Mouse (Mus musculus) forebrain, embryonic 11.5 days (tissue): Measurements from ENCODE around the gene Slc35f1. TPM values are rescaled to one million over a fixed set of nuclear protein-coding genes. Genes with fewer than 3 reads are reported as not detected.

Experiments
- ATAC-seq: fragments of 200-750 bp; cut with Nextera tagmentation; replicated peaks from 2 replicates; pipeline ENCODE4 v1.8.0; 2017; ENCODE audit warnings: moderate TSS enrichment; ENCODE audit not compliant: low FRiP score
- DNase-seq: peaks from one replicate; pipeline ENCODE4 v3.0.0-alpha.2; 2017; ENCODE audit warnings: low spot score
- H3K27ac ChIP-seq: fragments of 300-500 bp; sonication (generic); 2 replicates; pipeline ENCODE4 v1.5.1; 2014; ENCODE audit warnings: low read depth, low read length
- H3K27me3 ChIP-seq: fragments of 300-500 bp; sonication (generic); 2 replicates; pipeline ENCODE4 v1.6.1; 2014; ENCODE audit warnings: mild to moderate bottlenecking, low read length, mixed read lengths; ENCODE audit not compliant: control insufficient read depth, insufficient read depth
- H3K36me3 ChIP-seq: fragments of 300-500 bp; sonication (generic); 2 replicates; pipeline ENCODE4 v1.6.1; 2014; ENCODE audit warnings: mild to moderate bottlenecking, low read length, moderate library complexity, mixed read lengths; ENCODE audit not compliant: control insufficient read depth, insufficient read depth
- H3K4me1 ChIP-seq: fragments of 300-500 bp; sonication (generic); replicated peaks from 2 replicates; pipeline ENCODE4 v1.6.1; 2014; ENCODE audit warnings: low read length, mixed read lengths; ENCODE audit not compliant: control insufficient read depth, insufficient read depth
- H3K4me2 ChIP-seq: fragments of 300-500 bp; sonication (generic); 2 replicates; pipeline ENCODE4 v1.6.1; 2014; ENCODE audit warnings: low read depth, mild to moderate bottlenecking, low read length, moderate library complexity, mixed read lengths; ENCODE audit not compliant: severe bottlenecking
- H3K4me3 ChIP-seq: fragments of 300-500 bp; sonication (generic); 2 replicates; pipeline ENCODE4 v1.5.1; 2014; ENCODE audit warnings: low read depth, low read length
- H3K9ac ChIP-seq: fragments of 300-500 bp; sonication (generic); 2 replicates; pipeline ENCODE4 v1.6.1; 2014; ENCODE audit warnings: low read length
- H3K9me3 ChIP-seq: fragments of 300-500 bp; sonication (generic); 2 replicates; pipeline ENCODE4 v1.6.1; 2016; ENCODE audit warnings: low read length, mixed read lengths; ENCODE audit not compliant: control insufficient read depth
- WGBS: fragments of 180-500 bp; shearing (Covaris S2); extraction: QIAGEN DNeasy Blood & Tissue Kit; methylation state at CpG from one replicate; pipeline ENCODE4 v1.1.7; 2014; 5-methylcytosine and 5-hydroxymethylcytosine counted together
- polyA plus RNA-seq: library from polyadenylated mRNA; unstranded; fragments of >200 nt; fragmentation: Nextera tagmentation; extraction: Ambion mirVana; gene quantifications from 2 replicates; pipeline ENCODE4 v1.2.1, GENCODE M21; 2014

Gene Slc35f1
- polyA plus RNA-seq, 1 experiment from 2014 or later, result 28.2 TPM

- WGBS, result 95% methylated on average over 2 of the region's 2 CpGs
Observed at GRCm38 (mm10) chr10:53120608-53121007, 430.3 kb downstream of the Slc35f1 start.

GRCm38 (mm10) chr10:53124365-53124764, 434.0 kb downstream of the Slc35f1 start:
- Histone ChIP-seq H3K27ac (no peak overlapping the region), H3K9ac (no peak overlapping the region), H3K4me3 (no peak overlapping the region), H3K27me3 (no peaks in the 10 kb centered on the region), H3K36me3 (no peaks in the 10 kb centered on the region), H3K4me2 (no peak overlapping the region), H3K9me3 (no peaks in the 10 kb centered on the region), H3K4me1 (no peaks in the 10 kb centered on the region)
- WGBS, result 89% methylated on average over 6 of the region's 6 CpGs
- no peak for DNase-seq
- ATAC-seq, result no peak

More at GRCm38 (mm10) chr10:53120608-53121007, 430.3 kb downstream of the Slc35f1 start:
- Histone ChIP-seq H3K36me3 (no peaks in the 10 kb centered on the region), H3K4me3 (no peak overlapping the region), H3K9me3 (no peaks in the 10 kb centered on the region), H3K27me3 (no peaks in the 10 kb centered on the region), H3K4me1 (no peaks in the 10 kb centered on the region), H3K27ac (no peak overlapping the region), H3K4me2 (no peak overlapping the region), H3K9ac (no peak overlapping the region)
- DNase-seq, result no peak
- no peak for ATAC-seq

GRCm38 (mm10) chr10:53132707-53133106, 442.4 kb downstream of the Slc35f1 start:
- H3K9ac ChIP-seq, result no peak overlapping the region

GRCm38 (mm10) chr10:53150321-53150720, 460.0 kb downstream of the Slc35f1 start:
- no peak overlapping the region for H3K4me3 ChIP-seq
- H3K4me2 ChIP-seq, result no peak overlapping the region
- no peak overlapping the region for H3K27ac ChIP-seq
- H3K4me1 ChIP-seq, result no peaks in the 10 kb centered on the region
- 78% methylated on average over 2 of the region's 2 CpGs for WGBS
- ATAC-seq, result no peak
- H3K27me3 ChIP-seq, result no peaks in the 10 kb centered on the region
- no peak for DNase-seq
- no peaks in the 10 kb centered on the region for H3K9me3 ChIP-seq
- no peak overlapping the region for H3K9ac ChIP-seq
- H3K36me3 ChIP-seq, result no peaks in the 10 kb centered on the region

More at GRCm38 (mm10) chr10:53132707-53133106, 442.4 kb downstream of the Slc35f1 start:
- 78% methylated on average over 1 of the region's 1 CpGs for WGBS
- H3K27me3 ChIP-seq, result no peaks in the 10 kb centered on the region
- no peak overlapping the region for H3K4me2 ChIP-seq
- no peak for DNase-seq
- no peaks in the 10 kb centered on the region for H3K4me1 ChIP-seq
- no peaks in the 10 kb centered on the region for H3K9me3 ChIP-seq
- H3K36me3 ChIP-seq, result no peaks in the 10 kb centered on the region
- no peak overlapping the region for H3K27ac ChIP-seq
- H3K4me3 ChIP-seq, result no peak overlapping the region
- no peak for ATAC-seq

GRCm38 (mm10) chr10:53150916-53151315, 460.6 kb downstream of the Slc35f1 start:
- 75% methylated on average over 2 of the region's 2 CpGs for WGBS
- DNase-seq (no peak), ATAC-seq (no peak)
- no peak overlapping the region for H3K4me2 ChIP-seq
- no peaks in the 10 kb centered on the region for H3K9me3 ChIP-seq
- no peaks in the 10 kb centered on the region for H3K4me1 ChIP-seq
- H3K27me3 ChIP-seq, result no peaks in the 10 kb centered on the region
- H3K9ac ChIP-seq, result no peak overlapping the region
- H3K36me3 ChIP-seq, result no peaks in the 10 kb centered on the region
- no peak overlapping the region for H3K27ac ChIP-seq
- no peak overlapping the region for H3K4me3 ChIP-seq

GRCm38 (mm10) chr10:53156374-53156773, 466.0 kb downstream of the Slc35f1 start:
- Histone ChIP-seq H3K27me3 (no peaks in the 10 kb centered on the region), H3K27ac (no peak overlapping the region), H3K4me2 (no peak overlapping the region), H3K36me3 (no peaks in the 10 kb centered on the region), H3K9me3 (no peaks in the 10 kb centered on the region), H3K4me3 (no peak overlapping the region), H3K4me1 (no peaks in the 10 kb centered on the region), H3K9ac (no peak overlapping the region)
- WGBS, result 66% methylated on average over 7 of the region's 7 CpGs
- DNase-seq (no peak), ATAC-seq (no peak)

GRCm38 (mm10) chr10:53157740-53158139, 467.4 kb downstream of the Slc35f1 start:
- no peaks in the 10 kb centered on the region for H3K4me1 ChIP-seq
- no peak for ATAC-seq
- H3K27me3 ChIP-seq, result no peaks in the 10 kb centered on the region
- 88% methylated on average over 2 of the region's 2 CpGs for WGBS
- H3K4me3 ChIP-seq, result no peak overlapping the region
- no peak for DNase-seq
- H3K9me3 ChIP-seq, result no peaks in the 10 kb centered on the region
- H3K36me3 ChIP-seq, result no peaks in the 10 kb centered on the region
- no peak overlapping the region for H3K27ac ChIP-seq
- H3K9ac ChIP-seq, result no peak overlapping the region
- H3K4me2 ChIP-seq, result no peak overlapping the region
